Mouse (Mus musculus) liver, embryonic 14.5 days (tissue): ENCODE data around the gene Suz12. TPM values are rescaled to one million over a fixed set of nuclear protein-coding genes. Genes with fewer than 3 reads are reported as not detected.
A peak's percentile ranks its signal among the peaks of the same experiment; 100 is the strongest.

Source experiments
- ATAC-seq: fragments of 200-750 bp; cut with Nextera tagmentation; 2 replicates; pipeline ENCODE4 v1.8.0; 2017; ENCODE audit warnings: moderate number of reproducible peaks, mild to moderate bottlenecking, moderate library complexity; ENCODE audit not compliant: insufficient read depth
- DNase-seq, 3 experiments: peaks; one replicate each; pipeline ENCODE4 v3.0.0-alpha.2; 2012 to 2013; ENCODE audit warnings: low read depth in 3 of 3, low spot score in 3 of 3
- H3K27ac ChIP-seq: fragments of 300-500 bp; sonication (generic); 2 replicates; pipeline ENCODE4 v1.5.1; 2014; ENCODE audit warnings: moderate library complexity, mild to moderate bottlenecking, control low read depth, inconsistent platforms
- H3K27me3 ChIP-seq: fragments of 300-500 bp; sonication (generic); 2 replicates; pipeline ENCODE4 v1.6.1; 2014; ENCODE audit warnings: mild to moderate bottlenecking, low read length, moderate library complexity; ENCODE audit not compliant: control insufficient read depth, insufficient read depth
- H3K36me3 ChIP-seq: fragments of 300-500 bp; sonication (generic); replicated peaks from 2 replicates; pipeline ENCODE4 v1.6.1; 2014; ENCODE audit warnings: low read depth; ENCODE audit not compliant: control insufficient read depth, insufficient read depth
- H3K4me1 ChIP-seq, 2 experiments: fragments of 200-500 bp in 1 of 2; fragments of 300-500 bp in 1 of 2; sonication (generic) in 1 of 2; replicated peaks; 2 replicates each; pipeline ENCODE4 v1.6.1; 2012 to 2014; ENCODE audit warnings: antibody characterized with exemption in 1 of 2, inconsistent platforms in 1 of 2, low read length in 1 of 2; ENCODE audit not compliant: control insufficient read depth in 2 of 2, insufficient read depth in 2 of 2
- H3K4me2 ChIP-seq: fragments of 300-500 bp; sonication (generic); 2 replicates; pipeline ENCODE4 v1.6.1; 2014; ENCODE audit warnings: low read depth, mild to moderate bottlenecking, control low read depth, moderate library complexity
- H3K4me3 ChIP-seq, 2 experiments: fragments of 200-500 bp in 1 of 2; fragments of 300-500 bp in 1 of 2; sonication (generic) in 1 of 2; 2 replicates each; pipeline ENCODE4 v1.5.1; 2012 to 2014; ENCODE audit warnings: low read depth in 2 of 2, low read length in 2 of 2, mild to moderate bottlenecking in 2 of 2, control low read depth in 1 of 2, inconsistent platforms in 1 of 2, moderate library complexity in 1 of 2; ENCODE audit not compliant: insufficient read depth in 1 of 2
- H3K9ac ChIP-seq: fragments of 300-500 bp; sonication (generic); replicated peaks from 2 replicates; pipeline ENCODE4 v1.6.1; 2014; ENCODE audit warnings: mild to moderate bottlenecking, control low read depth, moderate library complexity
- H3K9me3 ChIP-seq: fragments of 300-500 bp; sonication (generic); 2 replicates; pipeline ENCODE4 v1.6.1; 2016; ENCODE audit warnings: low read length, mixed read lengths; ENCODE audit not compliant: control insufficient read depth
- CTCF ChIP-seq: IDR thresholded peaks from 2 replicates; pipeline ENCODE4 v1.5.1; 2016; ENCODE audit warnings: antibody characterized with exemption, low read depth, control low read depth
- EP300 ChIP-seq: IDR thresholded peaks from 2 replicates; pipeline ENCODE4 v1.6.1; 2016; ENCODE audit warnings: antibody characterized with exemption, low read depth
- WGBS: fragments of 180-500 bp; shearing (Covaris S2); extraction: QIAGEN DNeasy Blood & Tissue Kit; methylation state at CpG from one replicate; pipeline ENCODE4 v1.1.7; 2014; ENCODE audit not compliant: insufficient replicate concordance; 5-methylcytosine and 5-hydroxymethylcytosine counted together
- polyA plus RNA-seq, 2 experiments: library from polyadenylated mRNA; depleted of rRNA in 1 of 2; stranded (reverse) in 1 of 2; unstranded in 1 of 2; fragments of >200 nt; fragmentation: Nextera tagmentation in 1 of 2; extraction: Ambion mirVana in 1 of 2; gene quantifications; 2 replicates each; pipeline versions ENCODE4 v1.2.1 to v1.2.3; 2012 to 2014

The Suz12 gene
- polyA plus RNA-seq, 2 experiments, result 18.1 to 23.2 TPM

DNA sequence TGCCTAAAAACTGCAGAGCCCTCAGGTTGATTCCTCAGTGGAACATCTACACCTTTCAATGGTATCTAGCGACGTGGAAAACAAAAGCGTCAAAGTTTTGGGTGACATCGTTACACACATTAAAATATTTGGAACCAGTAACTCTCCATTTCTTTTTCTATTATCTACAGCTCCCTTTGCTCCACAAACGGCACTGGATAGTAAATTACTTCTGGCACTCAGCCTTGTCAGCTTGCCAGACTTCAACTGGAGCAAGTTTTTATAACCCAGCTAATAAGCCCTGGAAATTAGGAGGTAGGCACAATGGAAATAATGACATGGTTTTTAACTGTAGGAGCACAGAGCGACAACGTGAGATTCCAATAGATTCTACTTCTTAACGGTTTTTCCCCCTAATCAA, 27.0 kb upstream of the Suz12 start:
- Histone ChIP-seq H3K4me3 (no peak overlapping the region), H3K27me3 (no peaks in the 10 kb centered on the region), H3K9ac (no peak overlapping the region), H3K4me1 (peaks cover 3 to 5% of the 10 kb centered on the region in 2 experiments; a peak in 2 of 4 replicates), H3K4me2 (no peak overlapping the region), H3K27ac (no peak overlapping the region), H3K9me3 (no peaks in the 10 kb centered on the region), H3K36me3 (no peaks in the 10 kb centered on the region)
- WGBS, result 69% methylated on average over 8 of the region's 8 CpGs
- no peak for DNase-seq
- ATAC-seq, result no peak
- TF ChIP-seq CTCF (no peak), EP300 (no peak)

DNA sequence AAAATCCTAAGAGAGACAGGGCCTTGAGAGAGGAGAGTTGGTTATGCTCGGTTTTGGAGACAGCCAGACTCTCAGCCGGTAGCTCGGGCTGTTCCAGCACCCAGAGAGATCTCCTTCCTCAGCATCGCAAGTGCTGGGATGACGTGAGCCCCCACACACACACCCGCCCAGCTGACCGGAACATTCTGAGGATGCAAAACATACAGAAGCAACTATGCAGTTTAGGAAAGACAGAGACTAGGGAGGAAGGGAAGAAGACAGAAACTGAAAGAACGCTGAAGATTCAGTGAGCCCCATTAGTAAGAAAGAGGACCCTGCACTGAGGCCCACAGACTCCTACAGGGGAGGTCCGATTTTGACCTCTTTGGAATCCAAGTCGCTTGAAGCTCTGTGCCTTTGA, 25.2 kb upstream of the Suz12 start:
- WGBS, result 65% methylated on average over 10 of the region's 10 CpGs
- Histone ChIP-seq H3K9me3 (no peaks in the 10 kb centered on the region), H3K27me3 (peaks cover 5% of the 10 kb centered on the region), H3K27ac (no peak overlapping the region), H3K4me2 (no peak overlapping the region), H3K4me1 (peaks cover 3 to 5% of the 10 kb centered on the region in 2 experiments; a peak in 2 of 4 replicates), H3K4me3 (no peak overlapping the region), H3K9ac (no peak overlapping the region), H3K36me3 (no peaks in the 10 kb centered on the region)
- DNase-seq (no peak), ATAC-seq (no peak)
- no peak for TF ChIP-seq EP300
- no peak for TF ChIP-seq CTCF

DNA sequence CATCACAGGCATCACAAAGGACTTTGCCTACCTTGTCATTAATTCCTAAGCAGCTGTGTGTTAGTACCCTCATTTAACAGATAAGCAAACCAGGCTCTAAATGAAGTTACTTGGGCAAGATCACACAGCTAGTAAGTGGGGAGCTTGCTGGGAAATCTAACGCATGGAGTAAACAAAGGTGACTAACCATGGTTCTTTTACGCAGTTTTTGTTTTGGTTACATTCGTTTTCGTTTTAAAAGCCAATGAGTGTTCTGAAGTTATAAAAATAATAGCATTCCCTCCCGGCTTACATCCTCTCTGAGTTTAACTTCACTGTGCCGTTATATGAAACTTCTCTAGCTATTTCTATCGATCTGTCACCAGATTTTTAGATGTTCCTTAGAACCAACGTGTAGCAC, 19.8 kb upstream of the Suz12 start:
- 15% methylated on average over 8 of the region's 8 CpGs for WGBS
- Histone ChIP-seq H3K9me3 (no peaks in the 10 kb centered on the region), H3K9ac (no peak overlapping the region), H3K27me3 (peaks cover 34% of the 10 kb centered on the region), H3K4me2 (peak overlapping the region; percentile 59), H3K4me3 (peak overlapping the region in 1 of 2 experiments; percentile 52; a peak in 1 of 4 replicates), H3K27ac (no peak overlapping the region), H3K36me3 (no peaks in the 10 kb centered on the region), H3K4me1 (peaks cover 0 to 5% of the 10 kb centered on the region in 2 experiments; a peak in 2 of 4 replicates)
- ATAC-seq, result no peak
- TF ChIP-seq EP300 (no peak), CTCF (no peak)
- DNase-seq, result no peak

DNA sequence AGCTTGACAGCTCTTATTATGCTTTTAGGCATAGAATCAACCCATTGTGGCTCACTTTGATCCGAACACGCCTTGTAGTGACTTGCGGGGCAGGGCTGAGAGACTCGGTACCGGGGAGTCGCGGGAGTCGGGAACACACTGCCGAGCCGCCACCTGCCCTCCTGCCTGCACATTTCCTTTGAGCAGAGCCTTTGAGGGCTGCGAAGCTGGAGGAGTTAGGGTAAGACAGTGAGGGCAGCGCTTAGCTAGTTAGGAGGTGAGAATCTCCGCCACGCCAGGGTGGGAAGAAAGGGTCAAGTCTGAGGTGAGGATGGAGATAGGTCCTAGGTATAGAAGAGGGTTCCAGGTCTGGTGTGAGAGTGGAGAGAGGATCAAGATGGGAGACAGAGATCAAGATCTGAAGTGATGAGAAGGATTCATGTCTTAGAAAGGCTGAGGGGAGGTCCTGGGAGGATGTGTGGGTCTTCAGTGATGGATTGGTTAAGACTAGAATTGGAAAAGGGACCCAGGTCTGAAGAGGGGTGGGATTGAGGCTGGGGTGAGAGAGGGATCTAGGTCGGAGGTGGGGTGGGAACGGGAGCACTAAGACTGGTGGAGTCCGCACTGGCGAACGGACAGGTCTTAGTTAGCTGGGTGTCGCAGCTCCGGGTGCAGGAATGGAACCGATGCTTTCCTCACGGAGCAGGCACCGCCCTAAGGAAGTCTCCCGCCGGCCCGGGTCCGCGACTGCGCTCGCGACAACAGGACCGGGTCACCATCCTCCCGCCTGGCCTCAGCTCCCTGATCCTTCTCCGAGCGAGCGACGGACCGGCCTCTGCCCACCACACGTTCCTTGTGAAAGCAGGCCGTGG, 19.1 kb upstream of the Suz12 start:
- H3K36me3 ChIP-seq, result no peaks in the 10 kb centered on the region
- TF ChIP-seq EP300, result no peak
- no peak for TF ChIP-seq CTCF
- H3K27ac ChIP-seq, result no peak overlapping the region
- peak overlapping the region; percentile 23; the same call in 1 of the 2 replicates for H3K9ac ChIP-seq
- H3K27me3 ChIP-seq, result peaks cover 34% of the 10 kb centered on the region
- no peaks in the 10 kb centered on the region for H3K9me3 ChIP-seq
- under 1% methylated on average over 41 of the region's 41 CpGs for WGBS
- DNase-seq, result no peak
- H3K4me2 ChIP-seq, result peak overlapping the region; percentile 59
- H3K4me1 ChIP-seq, result peaks cover 0 to 5% of the 10 kb centered on the region in 2 experiments; a peak in 2 of 4 replicates
- peak overlapping the region; percentile 22 to 52 for H3K4me3 ChIP-seq
- ATAC-seq, result no peak

DNA sequence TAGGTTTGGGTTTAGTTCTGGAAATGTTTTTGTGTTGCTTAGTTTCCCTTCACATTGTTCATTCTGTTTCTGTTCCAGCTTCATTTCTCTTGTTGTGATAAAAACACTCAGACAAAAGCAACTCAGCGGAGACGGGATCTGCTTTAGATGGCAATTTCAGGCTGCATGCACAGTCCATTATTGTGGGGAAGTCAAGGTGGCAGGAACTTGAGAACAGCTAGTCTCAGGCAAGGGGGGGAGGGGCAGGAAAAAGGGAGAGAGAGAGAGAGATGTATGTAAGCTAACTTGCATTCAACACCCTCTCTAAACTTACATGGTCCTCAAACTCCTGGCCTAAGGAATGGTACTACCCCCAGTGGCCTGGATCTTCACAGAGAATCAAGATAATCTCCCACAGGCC, 17.5 kb upstream of the Suz12 start:
- DNase-seq (no peak), ATAC-seq (no peak)
- Histone ChIP-seq H3K9ac (no peak overlapping the region), H3K36me3 (no peaks in the 10 kb centered on the region), H3K9me3 (no peaks in the 10 kb centered on the region), H3K27me3 (peaks cover 34% of the 10 kb centered on the region), H3K4me3 (no peak overlapping the region), H3K4me2 (no peak overlapping the region), H3K4me1 (peaks cover 0 to 5% of the 10 kb centered on the region in 2 experiments; a peak in 2 of 4 replicates), H3K27ac (no peak overlapping the region)
- 46% methylated on average over 2 of the region's 2 CpGs for WGBS
- TF ChIP-seq EP300 (no peak), CTCF (no peak)
